Mouse (Mus musculus): ENCODE results near the gene Mrgpra4. TPM values are rescaled to one million over a fixed set of nuclear protein-coding genes. Genes with fewer than 3 reads are reported as not detected.

Mrgpra4 gene
- not detected in 2 replicates for polyA plus RNA-seq (2015; fragmentation: Nextera tagmentation; extraction: Ambion mirVana)

DNA sequence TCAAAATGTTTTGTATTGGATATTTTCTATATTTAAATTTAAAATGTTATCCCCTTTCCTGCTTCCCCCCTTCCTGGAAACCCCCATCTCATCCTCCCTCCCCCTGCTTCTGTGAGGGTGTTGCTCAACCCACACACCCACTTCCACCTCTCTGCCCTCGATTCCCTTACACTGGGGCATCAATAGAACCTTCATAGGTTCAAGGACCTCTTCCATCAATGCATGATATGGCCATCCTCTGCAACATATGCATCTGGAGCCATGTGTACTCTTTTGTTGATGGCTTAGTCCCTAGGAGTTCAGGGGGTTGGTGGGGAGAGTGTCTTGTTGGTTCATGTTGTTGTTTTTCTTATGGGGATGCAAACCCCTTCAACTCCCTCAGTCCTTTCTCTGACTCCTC lies at the start of gene Mrgpra4:
Gene Mrgpra4, minus strand, starts transcription at position 101 of the 400 bp plus-strand sequence.
- ATAC-seq (ENCODE audit: insufficient number of reproducible peaks, low FRiP score, low TSS enrichment, low read depth): no peak
- WGBS: 79% methylated on average over 1 of the region's 1 CpGs

DNA sequence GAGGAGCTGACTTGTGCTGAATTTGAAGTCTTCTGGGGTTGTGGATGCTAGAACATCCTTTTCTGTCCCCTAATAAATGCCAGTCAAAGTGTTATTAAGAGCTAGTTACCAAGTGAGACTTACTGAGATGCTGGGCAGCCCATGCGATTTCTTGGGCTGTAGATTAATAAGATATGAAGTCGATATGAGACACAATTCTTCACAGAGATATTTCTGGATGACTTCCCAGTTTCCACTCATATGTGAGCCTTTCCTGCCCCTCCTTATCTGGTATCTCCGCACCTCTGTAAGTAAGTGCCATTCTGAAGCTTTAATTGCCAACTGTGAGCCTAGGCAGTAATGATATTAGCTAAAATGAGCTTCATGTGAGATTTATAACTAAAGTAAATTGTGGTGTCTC lies 45.6 kb upstream of the Mrgpra4 start, which contains the start of gene Mrgprx1:
Gene Mrgprx1, minus strand, starts transcription at position 101 of the 400 bp plus-strand sequence.
- Histone ChIP-seq H3K27ac (no peak within 1 kb of the TSS), H3K36me3 (no peaks in the 10 kb centered on the region), H3K9me3 (no peaks in the 10 kb centered on the region), H3K4me1 (no peaks in the 10 kb centered on the region), H3K4me2 (no peak within 1 kb of the TSS), H3K9ac (no peak within 1 kb of the TSS), H3K4me3 (no peak within 1 kb of the TSS), H3K27me3 (no peaks in the 10 kb centered on the region)
- WGBS: 83% methylated on average over 3 of the region's 3 CpGs
- ATAC-seq (ENCODE audit: insufficient number of reproducible peaks, low FRiP score, low TSS enrichment, low read depth): no peak

More for the DNA sequence above, at the start of gene Mrgpra4:
- H3K9ac ChIP-seq: no peak within 1 kb of the TSS
- no peaks in the 10 kb centered on the region for H3K36me3 ChIP-seq
- no peak within 1 kb of the TSS for H3K4me3 ChIP-seq
- H3K27me3 ChIP-seq: no peaks in the 10 kb centered on the region
- H3K4me1 ChIP-seq: no peaks in the 10 kb centered on the region
- no peaks in the 10 kb centered on the region for H3K9me3 ChIP-seq
- H3K4me2 ChIP-seq: no peak within 1 kb of the TSS
- no peak within 1 kb of the TSS for H3K27ac ChIP-seq

DNA sequence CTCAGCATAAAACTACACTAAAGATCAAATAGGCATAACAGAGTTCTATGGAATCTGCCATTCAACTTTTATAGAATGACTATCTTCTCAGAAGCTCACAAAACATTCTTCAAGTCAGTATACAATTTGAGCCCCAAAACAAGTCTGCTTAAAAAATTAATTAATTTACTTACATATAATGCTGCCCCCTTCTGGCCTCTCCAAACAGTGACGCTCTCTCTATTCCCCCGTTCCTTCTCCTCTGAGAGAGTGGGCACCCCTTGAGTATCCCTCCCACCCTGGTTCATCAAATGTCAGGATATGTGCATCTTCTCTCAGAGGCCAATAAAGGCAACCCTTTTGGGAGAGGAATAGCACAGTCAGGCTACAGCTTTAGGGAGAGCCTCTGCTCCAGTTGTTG lies 36.0 kb upstream of the Mrgpra4 start:
- no peak overlapping the region for H3K27ac ChIP-seq
- H3K9ac ChIP-seq: no peak overlapping the region
- H3K9me3 ChIP-seq: no peaks in the 10 kb centered on the region
- 47% methylated on average over 2 of the region's 2 CpGs for WGBS
- no peak overlapping the region for H3K4me3 ChIP-seq
- no peaks in the 10 kb centered on the region for H3K4me1 ChIP-seq
- no peak for ATAC-seq (ENCODE audit: insufficient number of reproducible peaks, low FRiP score, low TSS enrichment, low read depth)
- H3K27me3 ChIP-seq: no peaks in the 10 kb centered on the region
- no peaks in the 10 kb centered on the region for H3K36me3 ChIP-seq
- no peak overlapping the region for H3K4me2 ChIP-seq

DNA sequence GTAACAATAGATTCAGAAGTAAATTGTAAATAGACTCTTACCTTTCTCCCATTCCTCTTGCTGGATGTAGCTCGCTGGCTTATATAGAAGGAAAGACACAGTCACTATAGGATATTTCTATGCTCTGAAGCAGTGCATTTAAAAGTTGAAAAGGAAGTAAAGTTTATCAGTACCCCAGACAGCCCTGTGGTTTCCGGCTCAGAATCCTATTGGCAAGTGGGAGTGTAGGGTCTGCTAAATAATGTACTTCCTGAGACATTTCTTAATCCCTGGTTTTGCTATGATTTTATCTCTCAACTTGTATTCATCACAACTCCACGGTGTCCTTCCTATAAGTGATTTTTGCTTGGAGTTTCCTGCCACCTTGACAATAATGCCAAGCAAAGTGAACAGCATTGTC lies 13.8 kb upstream of the Mrgpra4 start:
- no peak overlapping the region for H3K4me3 ChIP-seq
- no peaks in the 10 kb centered on the region for H3K4me1 ChIP-seq
- H3K9ac ChIP-seq: no peak overlapping the region
- H3K9me3 ChIP-seq: no peaks in the 10 kb centered on the region; the same call in 1 of the 2 replicates
- H3K27me3 ChIP-seq: no peaks in the 10 kb centered on the region
- H3K27ac ChIP-seq: no peak overlapping the region
- 79% methylated on average over 3 of the region's 3 CpGs for WGBS
- no peaks in the 10 kb centered on the region for H3K36me3 ChIP-seq
- H3K4me2 ChIP-seq: no peak overlapping the region
- no peak for ATAC-seq (ENCODE audit: insufficient number of reproducible peaks, low FRiP score, low TSS enrichment, low read depth)

DNA sequence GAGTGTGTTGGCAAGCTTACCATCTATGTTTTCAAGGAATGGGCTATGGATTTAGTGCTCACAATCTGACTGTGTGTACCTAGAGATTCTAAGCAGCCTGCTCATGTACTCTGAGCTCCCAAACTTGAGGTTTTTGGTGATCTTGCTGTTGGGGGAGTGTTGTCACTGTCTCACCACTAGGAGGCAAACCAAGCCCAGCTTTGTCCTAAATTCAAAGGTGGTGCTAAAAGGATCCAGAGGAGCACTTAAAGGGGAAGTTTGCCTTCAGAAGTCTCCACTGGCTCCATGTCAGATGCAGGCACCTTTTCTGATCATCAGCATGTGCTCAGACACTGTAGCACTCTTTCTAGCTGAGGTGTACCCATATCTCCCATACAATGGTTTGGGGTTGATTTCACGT lies 4.9 kb upstream of the Mrgpra4 start:
- Histone ChIP-seq H3K27me3 (no peaks in the 10 kb centered on the region), H3K36me3 (no peaks in the 10 kb centered on the region), H3K9me3 (no peaks in the 10 kb centered on the region), H3K27ac (no peak overlapping the region), H3K4me2 (no peak overlapping the region), H3K9ac (no peak overlapping the region), H3K4me3 (no peak overlapping the region), H3K4me1 (no peaks in the 10 kb centered on the region)
- ATAC-seq (ENCODE audit: insufficient number of reproducible peaks, low FRiP score, low TSS enrichment, low read depth): no peak
- 65% methylated on average over 1 of the region's 1 CpGs for WGBS

Other genes starting within 250 kb of the Mrgpra4 start
- not detected in 2 replicates for gene Mrgprx1, start 45.5 kb upstream of the Mrgpra4 start, polyA plus RNA-seq (2015; fragmentation: Nextera tagmentation; extraction: Ambion mirVana)
- gene Mrgprb5, start 186.9 kb upstream of the Mrgpra4 start, polyA plus RNA-seq (2015; fragmentation: Nextera tagmentation; extraction: Ambion mirVana): not detected in 2 replicates
- not detected in 2 replicates for gene Mrgprb4, start 217.2 kb upstream of the Mrgpra4 start, polyA plus RNA-seq (2015; fragmentation: Nextera tagmentation; extraction: Ambion mirVana)